Mouse (Mus musculus): ENCODE data around the gene Haus7.

GRCm38 (mm10) chrX:73476621-73477020 lies 17.8 kb upstream of the Haus7 start:
- TF ChIP-seq CTCF (IDR thresholded peaks at IDR 0.05; ENCODE audit: control insufficient read depth, insufficient read depth, insufficient read length) (no peak), MAX (IDR thresholded peaks at IDR 0.05) (no peak), MYOG (IDR thresholded peaks at IDR 0.05; ENCODE audit: control insufficient read depth, extremely low read depth, insufficient read length) (no peak), CEBPB (IDR thresholded peaks at IDR 0.05; ENCODE audit: low read depth) (no peak), MYOD1 (IDR thresholded peaks at IDR 0.05; ENCODE audit: control insufficient read depth, insufficient read length, low read depth) (no peak), USF1 (IDR thresholded peaks at IDR 0.05; ENCODE audit: low read depth) (no peak), FOSL1 (IDR thresholded peaks at IDR 0.05; ENCODE audit: insufficient read depth, low read length, poor library complexity, severe bottlenecking) (no peak)

All from C2C12 (cell line).